Mouse (Mus musculus): Measurements from ENCODE around the gene Dnajb14. TPM values are rescaled to one million over a fixed set of nuclear protein-coding genes. Genes with fewer than 3 reads are reported as not detected.

Gene Dnajb14
- polyA plus RNA-seq, 1 experiment from 2014 or later = 10.0 TPM

DNA sequence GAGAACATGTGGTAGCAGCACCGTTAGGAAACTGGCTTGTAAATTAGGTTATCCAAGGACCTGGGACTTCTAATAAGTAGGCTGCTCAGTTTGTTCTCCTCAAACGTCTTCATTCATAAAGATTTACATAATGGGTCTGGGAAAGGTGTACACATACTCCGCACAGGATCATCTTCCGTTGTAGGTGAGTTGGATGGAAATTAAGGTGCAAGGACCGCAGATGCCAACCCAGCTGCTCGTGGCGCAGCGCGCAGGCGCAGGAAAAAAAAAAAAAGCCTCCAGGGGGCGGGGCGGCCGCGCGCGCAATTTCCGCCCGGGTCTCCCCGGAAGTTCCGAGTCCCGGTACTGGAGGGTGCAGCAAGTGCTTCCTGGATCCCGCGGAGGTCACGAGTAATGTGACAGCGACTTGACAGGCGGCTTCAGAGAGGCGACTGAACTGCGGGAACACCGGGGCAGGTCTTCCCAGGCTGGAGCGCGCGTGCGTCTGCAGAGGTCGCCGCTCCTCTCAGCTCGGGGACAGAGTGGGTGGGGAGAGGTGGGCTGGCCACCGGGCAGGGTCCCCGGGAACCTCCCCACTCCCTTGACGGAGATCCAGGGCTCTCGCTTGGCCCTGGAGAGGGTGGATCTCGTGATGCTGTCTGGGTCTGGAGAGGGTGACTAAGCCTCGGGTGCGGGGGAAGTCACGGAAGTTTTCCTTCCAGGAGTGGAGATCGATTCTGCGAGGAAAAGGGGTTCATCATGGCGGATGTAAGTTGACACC, 50.9 kb downstream of the Dnajb14 start, which contains the start of gene Lamtor3:
TSS of gene Lamtor3 (plus strand) at position 335 of the 760 bp plus-strand sequence.
- H3K36me3 ChIP-seq (ENCODE audit: insufficient read depth, low read length) = no peaks in the 10 kb centered on the region
- H3K4me1 ChIP-seq (ENCODE audit: insufficient read depth, low read depth, low read length) = peaks cover 9% of the 10 kb centered on the region; the same call in 1 of the 2 replicates
- TF ChIP-seq CTCF (IDR thresholded peaks at IDR 0.05) (peak; percentile 27; the same call in 1 of the 2 replicates), EP300 (IDR thresholded peaks at IDR 0.05) (no peak)
- H3K4me3 ChIP-seq (ENCODE audit: low read depth, low read length) = peak within 1 kb of the TSS; percentile 61
- H3K27me3 ChIP-seq (replicated peaks; ENCODE audit: insufficient read depth, low read length) = no peaks in the 10 kb centered on the region
- peak within 1 kb of the TSS; percentile 77 for H3K4me2 ChIP-seq (replicated peaks; ENCODE audit: low read depth, low read length)
- H3K9me3 ChIP-seq (ENCODE audit: low read length) = no peaks in the 10 kb centered on the region
- H3K9ac ChIP-seq (replicated peaks; ENCODE audit: low read depth) = peak within 1 kb of the TSS; percentile 46
- DNase-seq (ENCODE audit: low spot score) (peak; percentile 86), ATAC-seq (peak; percentile 97)
- peak within 1 kb of the TSS; percentile 62 for H3K27ac ChIP-seq (ENCODE audit: low read length)
- WGBS = under 1% methylated on average over 43 of the region's 47 CpGs

DNA sequence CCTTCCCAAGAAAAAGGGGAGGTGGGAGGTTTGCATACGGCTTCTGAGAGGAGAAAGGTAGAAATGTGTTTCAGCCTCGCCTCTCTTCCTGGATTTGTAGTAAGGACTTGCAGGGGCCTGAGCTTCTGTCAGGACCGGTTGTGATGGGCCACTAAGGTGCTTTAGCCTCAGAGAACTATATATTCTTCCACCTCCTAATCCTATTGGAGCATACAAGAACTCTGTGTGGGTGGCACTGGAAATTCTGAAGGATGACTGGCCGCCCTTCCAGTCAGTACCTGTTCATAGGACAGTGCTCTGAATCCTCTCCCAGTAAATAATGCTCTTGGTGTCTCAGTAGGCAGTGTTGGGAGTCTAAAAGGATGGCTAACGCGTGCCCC, 51.4 kb downstream of the Dnajb14 start:
- Histone ChIP-seq H3K9me3 (ENCODE audit: low read length) (no peaks in the 10 kb centered on the region), H3K27ac (ENCODE audit: low read length) (peak overlapping the region; percentile 33), H3K9ac (replicated peaks; ENCODE audit: low read depth) (peak overlapping the region; percentile 46), H3K36me3 (ENCODE audit: insufficient read depth, low read length) (no peaks in the 10 kb centered on the region), H3K4me1 (ENCODE audit: insufficient read depth, low read depth, low read length) (peaks cover 9% of the 10 kb centered on the region; the same call in 1 of the 2 replicates), H3K27me3 (replicated peaks; ENCODE audit: insufficient read depth, low read length) (no peaks in the 10 kb centered on the region), H3K4me3 (ENCODE audit: low read depth, low read length) (peak overlapping the region; percentile 61), H3K4me2 (replicated peaks; ENCODE audit: low read depth, low read length) (peak overlapping the region; percentile 77)
- peak; percentile 42 for DNase-seq (ENCODE audit: low spot score)
- 11% methylated on average over 6 of the region's 6 CpGs for WGBS
- TF ChIP-seq CTCF (IDR thresholded peaks at IDR 0.05) = no peak
- no peak for TF ChIP-seq EP300 (IDR thresholded peaks at IDR 0.05)
- peak; percentile 54 for ATAC-seq

DNA sequence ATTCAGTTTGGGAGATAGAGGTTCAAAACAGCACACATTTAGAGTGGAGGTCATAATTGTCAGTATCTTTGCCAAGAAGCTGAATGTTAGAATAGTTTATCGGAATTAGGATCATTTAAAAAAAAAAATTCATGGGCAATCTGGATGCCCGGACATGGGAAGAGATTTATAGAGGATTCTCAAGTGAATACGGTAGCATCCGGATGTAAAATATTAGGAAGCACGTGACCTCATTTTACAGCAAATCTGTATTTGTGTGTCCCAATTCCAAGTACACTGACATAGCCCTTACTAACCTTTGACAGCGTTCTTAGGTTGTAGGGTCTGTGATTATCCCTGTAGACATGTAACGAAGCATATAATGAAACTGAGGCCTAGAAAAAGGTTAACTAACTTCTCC, 51.9 kb downstream of the Dnajb14 start:
- DNase-seq (ENCODE audit: low spot score) = no peak
- ATAC-seq = no peak
- Histone ChIP-seq H3K27ac (ENCODE audit: low read length) (no peak overlapping the region), H3K36me3 (ENCODE audit: insufficient read depth, low read length) (no peaks in the 10 kb centered on the region), H3K4me2 (replicated peaks; ENCODE audit: low read depth, low read length) (peak overlapping the region; percentile 77), H3K27me3 (replicated peaks; ENCODE audit: insufficient read depth, low read length) (no peaks in the 10 kb centered on the region), H3K9ac (replicated peaks; ENCODE audit: low read depth) (0 out of 2 replicates have a peak overlapping the region, but pooled peaks have one; percentile 46), H3K9me3 (ENCODE audit: low read length) (no peaks in the 10 kb centered on the region), H3K4me3 (ENCODE audit: low read depth, low read length) (peak overlapping the region; percentile 61), H3K4me1 (ENCODE audit: insufficient read depth, low read depth, low read length) (peaks cover 9% of the 10 kb centered on the region; the same call in 1 of the 2 replicates)
- TF ChIP-seq EP300 (IDR thresholded peaks at IDR 0.05) (no peak), CTCF (IDR thresholded peaks at IDR 0.05) (no peak)
- WGBS = 87% methylated on average over 7 of the region's 7 CpGs

GRCm38 (mm10) chr3:137920594-137920993, 53.1 kb downstream of the Dnajb14 start:
- H3K27me3 ChIP-seq (replicated peaks; ENCODE audit: insufficient read depth, low read length) = no peaks in the 10 kb centered on the region
- H3K4me2 ChIP-seq (replicated peaks; ENCODE audit: low read depth, low read length) = no peak overlapping the region
- no peaks in the 10 kb centered on the region for H3K9me3 ChIP-seq (ENCODE audit: low read length)
- peaks cover 9% of the 10 kb centered on the region; the same call in 1 of the 2 replicates for H3K4me1 ChIP-seq (ENCODE audit: insufficient read depth, low read depth, low read length)
- WGBS = 89% methylated on average over 4 of the region's 4 CpGs
- no peak for ATAC-seq
- DNase-seq (ENCODE audit: low spot score) = no peak
- no peak overlapping the region for H3K27ac ChIP-seq (ENCODE audit: low read length)
- H3K4me3 ChIP-seq (ENCODE audit: low read depth, low read length) = no peak overlapping the region
- H3K9ac ChIP-seq (replicated peaks; ENCODE audit: low read depth) = no peak overlapping the region
- no peaks in the 10 kb centered on the region for H3K36me3 ChIP-seq (ENCODE audit: insufficient read depth, low read length)
- TF ChIP-seq EP300 (IDR thresholded peaks at IDR 0.05) (no peak), CTCF (IDR thresholded peaks at IDR 0.05) (no peak)

DNA sequence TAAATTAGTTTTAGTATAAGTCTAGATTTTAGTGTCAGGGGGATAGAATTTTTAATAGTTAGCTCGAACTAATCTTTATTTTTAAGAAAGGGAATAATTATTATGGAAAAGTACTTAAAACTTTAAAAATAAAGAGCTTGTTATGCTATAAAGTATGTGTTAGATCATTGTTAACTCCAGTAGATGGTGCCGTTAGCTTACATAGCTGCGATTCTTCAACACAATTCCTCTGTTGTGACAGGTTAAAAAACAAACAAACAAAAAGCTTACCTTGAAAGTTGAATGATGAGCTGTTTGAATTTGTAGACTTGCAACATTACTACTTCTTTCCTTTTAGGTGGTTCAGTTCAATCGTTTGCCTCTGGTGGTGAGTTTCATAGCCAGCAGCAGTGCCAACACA, 59.5 kb downstream of the Dnajb14 start:
- ATAC-seq (no peak), DNase-seq (ENCODE audit: low spot score) (no peak)
- H3K9me3 ChIP-seq (ENCODE audit: low read length) = no peaks in the 10 kb centered on the region
- H3K9ac ChIP-seq (replicated peaks; ENCODE audit: low read depth) = no peak overlapping the region
- H3K4me2 ChIP-seq (replicated peaks; ENCODE audit: low read depth, low read length) = no peak overlapping the region
- TF ChIP-seq CTCF (IDR thresholded peaks at IDR 0.05) = peak; percentile 7; the same call in 1 of the 2 replicates
- no peak for TF ChIP-seq EP300 (IDR thresholded peaks at IDR 0.05)
- no peak overlapping the region for H3K27ac ChIP-seq (ENCODE audit: low read length)
- WGBS = 85% methylated on average over 4 of the region's 4 CpGs
- H3K4me1 ChIP-seq (ENCODE audit: insufficient read depth, low read depth, low read length) = no peaks in the 10 kb centered on the region
- no peaks in the 10 kb centered on the region for H3K27me3 ChIP-seq (replicated peaks; ENCODE audit: insufficient read depth, low read length)
- peaks cover 11% of the 10 kb centered on the region; the same call in 1 of the 2 replicates for H3K36me3 ChIP-seq (ENCODE audit: insufficient read depth, low read length)
- H3K4me3 ChIP-seq (ENCODE audit: low read depth, low read length) = no peak overlapping the region

DNA sequence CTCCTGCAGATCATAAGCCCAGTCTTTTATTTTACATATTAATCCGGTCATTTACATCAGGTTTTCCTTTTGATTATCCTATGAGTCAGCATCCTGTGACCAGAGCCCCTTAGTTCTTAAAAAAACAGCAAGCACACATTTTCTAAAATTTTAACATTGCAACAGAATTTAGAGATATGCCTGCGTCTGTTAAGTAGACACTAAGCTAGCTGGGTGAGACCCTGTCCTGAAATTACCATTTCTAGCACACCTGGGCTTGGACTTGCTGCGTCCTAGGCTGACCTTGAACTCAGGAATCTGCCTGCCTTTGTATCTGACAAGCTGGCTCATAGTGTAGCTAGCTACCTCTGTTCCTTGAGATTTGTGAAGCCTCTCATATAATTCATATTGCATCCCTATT, 62.5 kb downstream of the Dnajb14 start:
- 90% methylated on average over 3 of the region's 3 CpGs for WGBS
- no peak overlapping the region for H3K27ac ChIP-seq (ENCODE audit: low read length)
- H3K36me3 ChIP-seq (ENCODE audit: insufficient read depth, low read length) = peaks cover 11% of the 10 kb centered on the region; the same call in 1 of the 2 replicates

More for the DNA sequence above, 62.5 kb downstream of the Dnajb14 start:
- ATAC-seq = no peak
- H3K27me3 ChIP-seq (replicated peaks; ENCODE audit: insufficient read depth, low read length) = no peaks in the 10 kb centered on the region
- no peak overlapping the region for H3K4me2 ChIP-seq (replicated peaks; ENCODE audit: low read depth, low read length)
- no peak overlapping the region for H3K9ac ChIP-seq (replicated peaks; ENCODE audit: low read depth)
- no peaks in the 10 kb centered on the region for H3K9me3 ChIP-seq (ENCODE audit: low read length)
- H3K4me3 ChIP-seq (ENCODE audit: low read depth, low read length) = no peak overlapping the region
- no peak for DNase-seq (ENCODE audit: low spot score)
- H3K4me1 ChIP-seq (ENCODE audit: insufficient read depth, low read depth, low read length) = no peaks in the 10 kb centered on the region
- TF ChIP-seq CTCF (IDR thresholded peaks at IDR 0.05) (no peak), EP300 (IDR thresholded peaks at IDR 0.05) (no peak)
